ENCODE assay signal across 9 mouse cellular contexts in genomic region chr9:110296867-110297627, GRCm38 (mm10). TPM values are rescaled to one million over a fixed set of nuclear protein-coding genes. Genes with fewer than 3 reads are reported as not detected.
DNase-seq lines count a peak whose midpoint lies in the region; ATAC-seq and TF ChIP-seq lines count a peak whose summit lies in the region.
"Had no signal": no experiment of that assay in that cellular context is flagged by ENCODE, and none has a peak within 500 bp of the region (broad histone marks: within the 10 kb centered on the region; RNA-seq: fewer than 3 reads in every experiment).

No protein-coding gene starts in this region.

- H3K9me3 ChIP-seq in heart, embryonic 13.5 days: peaks cover 16% of the 10 kb centered on the region
- no peaks in the 10 kb centered on the region; the same call in none of the 2 replicates for H3K9me3 ChIP-seq in liver, embryonic 11.5 days (ENCODE audit: control insufficient read depth, low read length)
- no peaks in the 10 kb centered on the region; the same call in 1 of the 2 replicates for H3K9me3 ChIP-seq in neural tube, embryonic 11.5 days (ENCODE audit: control insufficient read depth, low read length)
- 0 out of 2 replicates have a peak, but pooled peaks cover 4% of the 10 kb centered on the region for H3K9me3 ChIP-seq in stomach, embryonic 16.5 days (replicated peaks; ENCODE audit: control insufficient read depth, low read length)

- no peaks in the 10 kb centered on the region for H3K27me3 ChIP-seq in C2C12 (ENCODE audit: control insufficient read depth, insufficient read depth, insufficient read length)
- H3K27me3 ChIP-seq in heart, embryonic 13.5 days (replicated peaks): no peaks in the 10 kb centered on the region
- no peaks in the 10 kb centered on the region for H3K27me3 ChIP-seq in liver, embryonic 11.5 days (replicated peaks; ENCODE audit: control insufficient read depth, insufficient read depth, low read length)
- H3K27me3 ChIP-seq in neural tube, embryonic 11.5 days (ENCODE audit: control insufficient read depth, insufficient read depth, low read length): no peaks in the 10 kb centered on the region
- H3K27me3 ChIP-seq in stomach, embryonic 16.5 days (ENCODE audit: control insufficient read depth, insufficient read depth, low read length): no peaks in the 10 kb centered on the region
- H3K27me3 ChIP-seq: embryonic facial prominence, embryonic 12.5 days had no signal

- no peak overlapping the region for H3K4me2 ChIP-seq in heart, embryonic 13.5 days
- no peak overlapping the region for H3K4me2 ChIP-seq in liver, embryonic 11.5 days
- no peak overlapping the region for H3K4me2 ChIP-seq in neural tube, embryonic 11.5 days (ENCODE audit: low read depth)
- H3K4me2 ChIP-seq in stomach, embryonic 16.5 days (ENCODE audit: low read depth, low read length): no peak overlapping the region
- H3K4me2 ChIP-seq: embryonic facial prominence, embryonic 12.5 days had no signal

- H3K4me1 ChIP-seq in bone marrow macrophage, adult 2 months (ENCODE audit: control insufficient read depth, insufficient read depth, low read length): no peaks in the 10 kb centered on the region
- no peaks in the 10 kb centered on the region for H3K4me1 ChIP-seq in heart, embryonic 13.5 days
- H3K4me1 ChIP-seq in liver, embryonic 11.5 days (replicated peaks; ENCODE audit: control insufficient read depth, insufficient read depth, low read length): no peaks in the 10 kb centered on the region
- H3K4me1 ChIP-seq in neural tube, embryonic 11.5 days (ENCODE audit: control insufficient read depth, insufficient read depth, low read length): no peaks in the 10 kb centered on the region
- H3K4me1 ChIP-seq in stomach, embryonic 16.5 days (ENCODE audit: control insufficient read depth, insufficient read depth, low read length): no peaks in the 10 kb centered on the region
- H3K4me1 ChIP-seq: embryonic facial prominence, embryonic 12.5 days had no signal

- WGBS in heart, embryonic 13.5 days: 5% methylated on average over 5 of the region's 5 CpGs
- 4% methylated on average over 5 of the region's 5 CpGs for WGBS in liver, embryonic 11.5 days
- WGBS in neural tube, embryonic 11.5 days: 9% methylated on average over 5 of the region's 5 CpGs
- 2% methylated on average over 5 of the region's 5 CpGs for WGBS in stomach, embryonic 16.5 days

- TF ChIP-seq POLR2A in bone marrow macrophage, adult 2 months (IDR thresholded peaks at IDR 0.05; ENCODE audit: borderline replicate concordance, low read depth, low read length): no peak

- H3K9ac ChIP-seq in heart, embryonic 13.5 days: 0 out of 2 replicates have a peak overlapping the region, but pooled peaks have one; percentile 24
- H3K9ac ChIP-seq in liver, embryonic 11.5 days (ENCODE audit: low read depth, low read length): no peak overlapping the region
- no peak overlapping the region for H3K9ac ChIP-seq in neural tube, embryonic 11.5 days (ENCODE audit: low read length)
- no peak overlapping the region for H3K9ac ChIP-seq in stomach, embryonic 16.5 days (ENCODE audit: low read length)
- H3K9ac ChIP-seq: embryonic facial prominence, embryonic 12.5 days had no signal

- H3K79me2 ChIP-seq in C2C12 (ENCODE audit: control insufficient read depth, insufficient read depth): no peaks in the 10 kb centered on the region

- peak; percentile 75 for ATAC-seq in erythroblast, adult 5-6 weeks (replicated peaks; ENCODE audit: low FRiP score, poor library complexity, severe bottlenecking)
- no peak for ATAC-seq in heart, embryonic 13.5 days (ENCODE audit: extremely low read depth, insufficient number of reproducible peaks, low FRiP score, low TSS enrichment)
- ATAC-seq in liver, embryonic 11.5 days (replicated peaks; ENCODE audit: low FRiP score): 0 out of 2 replicates have a peak, but pooled peaks have one; percentile 23
- peak; percentile 63 for ATAC-seq in neural tube, embryonic 11.5 days (ENCODE audit: insufficient read depth, low FRiP score, low TSS enrichment)
- ATAC-seq in stomach, embryonic 16.5 days (ENCODE audit: insufficient read depth, low FRiP score): peak; percentile 44; the same call in 1 of the 2 replicates

- peak; percentile 57 for TF ChIP-seq CTCF in C2C12 (IDR thresholded peaks at IDR 0.05; ENCODE audit: control insufficient read depth, insufficient read depth, insufficient read length)
- peak; percentile 72 for TF ChIP-seq CTCF in bone marrow macrophage, adult 2 months (IDR thresholded peaks at IDR 0.05; ENCODE audit: low read depth, low read length)

- DNase-seq in kidney, postnatal 10 days: peak; percentile 90
- DNase-seq in liver, embryonic 11.5 days (ENCODE audit: low spot score): peak; percentile 74
- peak; percentile 89 for DNase-seq in neural tube, embryonic 11.5 days (ENCODE audit: low spot score)

- H3ac ChIP-seq in C2C12 (ENCODE audit: control insufficient read depth, insufficient read length, low read depth): no peak overlapping the region

- no peaks in the 10 kb centered on the region for H3K79me3 ChIP-seq in C2C12 (ENCODE audit: low read depth)

- H3K4me3 ChIP-seq in C2C12 (ENCODE audit: insufficient read depth, poor library complexity, severe bottlenecking): no peak overlapping the region
- H3K4me3 ChIP-seq in bone marrow macrophage, adult 2 months (ENCODE audit: insufficient read depth, low read length): no peak overlapping the region
- no peak overlapping the region for H3K4me3 ChIP-seq in heart, embryonic 13.5 days
- H3K4me3 ChIP-seq in liver, embryonic 11.5 days (ENCODE audit: low read depth, low read length): no peak overlapping the region
- H3K4me3 ChIP-seq in neural tube, embryonic 11.5 days (ENCODE audit: low read depth, low read length): no peak overlapping the region
- no peak overlapping the region for H3K4me3 ChIP-seq in stomach, embryonic 16.5 days (replicated peaks; ENCODE audit: low read length)
- H3K4me3 ChIP-seq: embryonic facial prominence, embryonic 12.5 days had no signal

- H3K36me3 ChIP-seq in C2C12 (ENCODE audit: control insufficient read depth, insufficient read depth): no peaks in the 10 kb centered on the region
- no peaks in the 10 kb centered on the region for H3K36me3 ChIP-seq in heart, embryonic 13.5 days
- no peaks in the 10 kb centered on the region for H3K36me3 ChIP-seq in liver, embryonic 11.5 days (ENCODE audit: control insufficient read depth, insufficient read depth, low read length)
- H3K36me3 ChIP-seq in neural tube, embryonic 11.5 days (ENCODE audit: control insufficient read depth, insufficient read depth, low read length): no peaks in the 10 kb centered on the region
- no peaks in the 10 kb centered on the region for H3K36me3 ChIP-seq in stomach, embryonic 16.5 days (ENCODE audit: control insufficient read depth, insufficient read depth, low read length)
- H3K36me3 ChIP-seq: embryonic facial prominence, embryonic 12.5 days had no signal

- no peak overlapping the region for H3K27ac ChIP-seq in bone marrow macrophage, adult 2 months (ENCODE audit: insufficient read depth, low read depth, low read length)
- no peak overlapping the region for H3K27ac ChIP-seq in heart, embryonic 13.5 days (replicated peaks)
- no peak overlapping the region for H3K27ac ChIP-seq in liver, embryonic 11.5 days (ENCODE audit: low read depth, low read length)
- no peak overlapping the region for H3K27ac ChIP-seq in neural tube, embryonic 11.5 days (ENCODE audit: low read depth, low read length)
- no peak overlapping the region for H3K27ac ChIP-seq in stomach, embryonic 16.5 days (ENCODE audit: low read length)
- H3K27ac ChIP-seq: embryonic facial prominence, embryonic 12.5 days had no signal

TF ChIP-seq in C2C12, 6 proteins besides CTCF, POLR2A, EP300 and RAD21:
- TF ChIP-seq USF1 (IDR thresholded peaks at IDR 0.05; ENCODE audit: low read depth) (peak; percentile 39), MAX (IDR thresholded peaks at IDR 0.05) (no peak), FOSL1 (IDR thresholded peaks at IDR 0.05; ENCODE audit: insufficient read depth, low read length, poor library complexity, severe bottlenecking) (no peak)
TF ChIP-seq in C2C12: peak in this region for 1.

RNA-seq across cellular contexts. Expression of gene Elp6, which starts 7.9 kb away (rescaled TPM):
- polyA plus RNA-seq in C2C12 (2012; fragmentation: generic; extraction: Trizol): 26.0 TPM
- 3.8 and 4.3 TPM in 2 replicates for polyA plus RNA-seq in bone marrow macrophage, adult 2 months (2012; ENCODE audit: insufficient read depth, insufficient read length, missing spikeins)
- 0.19 and 1.5 TPM in 2 replicates for total RNA-seq in erythroblast, adult 5-6 weeks (2015; ENCODE audit: low replicate concordance)
- 0.56 and 1.8 TPM in 2 replicates for total RNA-seq in erythroblast, adult 5-6 weeks (2017; ENCODE audit: low replicate concordance)
- 17.2 and 17.6 TPM in 2 replicates for polyA plus RNA-seq in heart, embryonic 13.5 days (2015; fragmentation: Nextera tagmentation; extraction: Ambion mirVana)
- polyA plus RNA-seq in liver, embryonic 11.5 days (2014; fragmentation: Nextera tagmentation; extraction: Ambion mirVana): 27.7 TPM in 2 replicates
- 39.0 and 43.2 TPM in 2 replicates for polyA plus RNA-seq in neural tube, embryonic 11.5 days (2014; fragmentation: Nextera tagmentation; extraction: Ambion mirVana)
- 17.5 and 18.4 TPM in 2 replicates for polyA plus RNA-seq in stomach, embryonic 16.5 days (2015; fragmentation: Nextera tagmentation; extraction: Ambion mirVana)

RNA-seq across cellular contexts. Expression of gene Scap, which starts 36.0 kb away (rescaled TPM):
- polyA plus RNA-seq in C2C12 (2012; fragmentation: generic; extraction: Trizol): 57.4 TPM
- polyA plus RNA-seq in bone marrow macrophage, adult 2 months (2012; ENCODE audit: insufficient read depth, insufficient read length, missing spikeins): 19.5 and 25.0 TPM in 2 replicates
- total RNA-seq in erythroblast, adult 5-6 weeks (2015; ENCODE audit: low replicate concordance): 6.9 and 13.8 TPM in 2 replicates
- total RNA-seq in erythroblast, adult 5-6 weeks (2017; ENCODE audit: low replicate concordance): 2.6 and 3.7 TPM in 2 replicates
- 18.2 and 19.9 TPM in 2 replicates for polyA plus RNA-seq in heart, embryonic 13.5 days (2015; fragmentation: Nextera tagmentation; extraction: Ambion mirVana)
- 32.9 and 36.7 TPM in 2 replicates for polyA plus RNA-seq in liver, embryonic 11.5 days (2014; fragmentation: Nextera tagmentation; extraction: Ambion mirVana)
- 25.9 and 29.2 TPM in 2 replicates for polyA plus RNA-seq in neural tube, embryonic 11.5 days (2014; fragmentation: Nextera tagmentation; extraction: Ambion mirVana)
- polyA plus RNA-seq in stomach, embryonic 16.5 days (2015; fragmentation: Nextera tagmentation; extraction: Ambion mirVana): 36.1 and 36.8 TPM in 2 replicates

RNA-seq across cellular contexts. Expression of gene Cspg5, which starts 53.5 kb away (rescaled TPM):
- polyA plus RNA-seq in C2C12 (2012; fragmentation: generic; extraction: Trizol): 0.12 TPM
- polyA plus RNA-seq in bone marrow macrophage, adult 2 months (2012; ENCODE audit: insufficient read depth, insufficient read length, missing spikeins): 0.19 TPM in 1 of 2 replicates, not detected in the other
- not detected in 2 replicates for total RNA-seq in erythroblast, adult 5-6 weeks (2015; ENCODE audit: low replicate concordance)
- 0.17 and 0.70 TPM in 2 replicates for total RNA-seq in erythroblast, adult 5-6 weeks (2017; ENCODE audit: low replicate concordance)
- 2.3 and 2.7 TPM in 2 replicates for polyA plus RNA-seq in heart, embryonic 13.5 days (2015; fragmentation: Nextera tagmentation; extraction: Ambion mirVana)
- 0.21 and 0.34 TPM in 2 replicates for polyA plus RNA-seq in liver, embryonic 11.5 days (2014; fragmentation: Nextera tagmentation; extraction: Ambion mirVana)
- 19.6 and 21.3 TPM in 2 replicates for polyA plus RNA-seq in neural tube, embryonic 11.5 days (2014; fragmentation: Nextera tagmentation; extraction: Ambion mirVana)
- 3.4 and 3.8 TPM in 2 replicates for polyA plus RNA-seq in stomach, embryonic 16.5 days (2015; fragmentation: Nextera tagmentation; extraction: Ambion mirVana)
